Mouse (Mus musculus) heart, embryonic 15.5 days (tissue): ENCODE data around the gene Dlg2. TPM values are rescaled to one million over a fixed set of nuclear protein-coding genes. Genes with fewer than 3 reads are reported as not detected.

Experiments
- ATAC-seq: fragments of 200-750 bp; cut with Nextera tagmentation; replicated peaks from 2 replicates; pipeline ENCODE4 v1.8.0; 2017; ENCODE audit warnings: low read depth, moderate TSS enrichment; ENCODE audit not compliant: insufficient number of reproducible peaks, insufficient read depth, low FRiP score
- H3K27ac ChIP-seq: fragments of 300-500 bp; sonication (generic); 2 replicates; pipeline ENCODE4 v1.5.1; 2015; ENCODE audit warnings: mild to moderate bottlenecking, inconsistent platforms
- H3K27me3 ChIP-seq: fragments of 300-500 bp; sonication (generic); 2 replicates; pipeline ENCODE4 v1.6.1; 2015; ENCODE audit warnings: inconsistent platforms
- H3K36me3 ChIP-seq: fragments of 300-500 bp; sonication (generic); 2 replicates; pipeline ENCODE4 v1.6.1; 2015; ENCODE audit warnings: mild to moderate bottlenecking, inconsistent platforms
- H3K4me1 ChIP-seq: fragments of 300-500 bp; sonication (generic); replicated peaks from 2 replicates; pipeline ENCODE4 v1.6.1; 2015; ENCODE audit warnings: inconsistent platforms
- H3K4me2 ChIP-seq: fragments of 300-500 bp; sonication (generic); 2 replicates; pipeline ENCODE4 v1.6.1; 2015; ENCODE audit warnings: inconsistent platforms, mild to moderate bottlenecking, moderate library complexity
- H3K4me3 ChIP-seq: fragments of 300-500 bp; sonication (generic); 2 replicates; pipeline ENCODE4 v1.5.1; 2015; ENCODE audit warnings: mild to moderate bottlenecking, inconsistent platforms
- H3K9ac ChIP-seq: fragments of 300-500 bp; sonication (generic); 2 replicates; pipeline ENCODE4 v1.6.1; 2015; ENCODE audit warnings: mild to moderate bottlenecking, inconsistent platforms
- H3K9me3 ChIP-seq: fragments of 300-500 bp; sonication (generic); replicated peaks from 2 replicates; pipeline ENCODE4 v1.6.1; 2016; ENCODE audit warnings: inconsistent platforms
- WGBS: fragments of 180-500 bp; shearing (Covaris S2); methylation state at CpG from one replicate; pipeline ENCODE4 v1.1.7; 2015; ENCODE audit warnings: mixed read lengths; 5-methylcytosine and 5-hydroxymethylcytosine counted together
- polyA plus RNA-seq: library from polyadenylated mRNA; unstranded; fragments of >200 nt; fragmentation: Nextera tagmentation; extraction: Ambion mirVana; gene quantifications from 2 replicates; pipeline ENCODE4 v1.2.1, GENCODE M21; 2015

Dlg2 gene
- polyA plus RNA-seq, 1 experiment from 2014 or later, result 6.3 TPM

DNA sequence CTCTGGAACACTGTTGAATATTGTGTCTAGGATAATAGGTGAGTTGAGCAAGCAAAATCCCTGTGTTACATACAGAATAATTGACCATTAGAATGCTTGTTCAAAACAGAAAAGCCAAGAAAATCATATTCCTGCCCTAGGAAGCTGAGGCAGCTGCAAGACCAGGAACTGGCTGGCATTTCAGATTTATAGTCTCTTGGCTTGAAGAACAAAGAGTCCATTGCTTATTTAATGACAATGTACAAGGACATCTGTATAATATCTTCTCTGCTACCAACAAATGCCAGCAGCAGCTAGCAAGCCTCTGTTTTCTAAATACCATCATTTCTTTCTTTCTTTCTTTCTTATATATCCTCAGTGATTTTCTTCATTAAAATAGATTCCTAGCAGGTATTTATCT, 1243.8 kb downstream of the Dlg2 start:
- no peak for ATAC-seq
- Histone ChIP-seq H3K27ac (no peak overlapping the region), H3K4me1 (no peaks in the 10 kb centered on the region), H3K9me3 (no peaks in the 10 kb centered on the region), H3K27me3 (no peaks in the 10 kb centered on the region), H3K4me3 (no peak overlapping the region), H3K4me2 (no peak overlapping the region), H3K9ac (no peak overlapping the region), H3K36me3 (no peaks in the 10 kb centered on the region)

DNA sequence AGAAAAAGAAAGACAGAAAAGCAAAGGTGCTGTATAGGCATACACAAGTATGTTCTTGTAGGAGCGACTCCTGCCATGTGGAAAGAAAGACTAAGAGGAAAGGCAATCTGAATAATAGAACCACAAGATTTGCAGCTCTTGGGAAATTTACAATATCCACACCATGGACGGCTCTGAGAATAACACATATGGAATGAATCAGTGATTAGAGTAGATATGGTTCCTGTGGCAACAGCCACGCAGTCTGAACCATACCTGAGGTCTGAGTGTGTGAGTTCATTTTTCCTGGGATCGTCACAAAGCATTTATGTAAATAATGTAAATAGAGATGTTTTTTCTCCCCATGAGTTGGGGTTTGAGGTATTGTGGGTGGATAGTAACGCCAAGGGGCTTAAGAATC, 1247.9 kb downstream of the Dlg2 start:
- Histone ChIP-seq H3K36me3 (no peaks in the 10 kb centered on the region), H3K27ac (no peak overlapping the region), H3K27me3 (no peaks in the 10 kb centered on the region), H3K9me3 (no peaks in the 10 kb centered on the region), H3K4me1 (no peaks in the 10 kb centered on the region), H3K9ac (no peak overlapping the region), H3K4me3 (no peak overlapping the region), H3K4me2 (no peak overlapping the region)
- no peak for ATAC-seq
- 66% methylated on average over 5 of the region's 5 CpGs for whole genome bisulfite sequencing

- Histone ChIP-seq H3K4me3 (no peak overlapping the region), H3K36me3 (no peaks in the 10 kb centered on the region)
Observed at GRCm38 (mm10) chr7:91740748-91741147, 1264.3 kb downstream of the Dlg2 start.

DNA sequence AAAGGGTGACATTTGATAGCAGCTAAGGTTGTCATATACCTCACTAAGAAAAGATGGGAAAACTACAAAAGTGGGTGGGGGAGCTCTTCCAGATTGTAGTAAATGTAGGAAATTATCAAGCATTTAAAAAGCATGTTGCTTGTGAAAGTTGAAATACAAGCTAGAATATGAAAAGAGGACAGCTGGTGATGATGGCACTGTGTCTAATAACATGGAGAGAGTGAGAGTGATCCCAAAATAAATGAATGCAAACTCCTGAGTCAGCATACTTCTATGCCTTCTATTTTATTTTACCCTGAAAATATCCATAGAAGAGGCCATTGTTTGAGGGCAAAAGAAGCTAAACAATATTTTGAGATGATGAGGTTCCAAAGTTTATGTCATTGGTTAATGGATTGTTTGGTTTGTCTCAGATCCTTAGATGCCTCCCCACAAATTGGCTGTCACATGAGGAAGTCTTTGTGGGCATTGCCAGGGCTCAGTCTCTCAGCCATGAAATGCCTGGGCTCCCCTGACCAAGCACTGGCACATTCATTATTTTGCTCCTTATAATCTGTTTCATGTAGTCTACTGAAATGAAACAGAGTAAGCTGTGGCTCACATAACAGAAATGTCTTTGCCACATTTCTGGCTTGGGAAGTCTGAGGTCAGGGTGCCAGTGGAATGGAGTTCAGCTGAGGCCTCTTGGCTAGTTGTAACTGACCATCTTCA, 1276.8 kb downstream of the Dlg2 start:
- no peak overlapping the region for H3K9ac ChIP-seq
- H3K27ac ChIP-seq, result no peak overlapping the region
- H3K4me2 ChIP-seq, result no peak overlapping the region
- H3K4me3 ChIP-seq, result no peak overlapping the region
- ATAC-seq, result no peak
- H3K4me1 ChIP-seq, result no peaks in the 10 kb centered on the region
- H3K9me3 ChIP-seq, result no peaks in the 10 kb centered on the region
- H3K36me3 ChIP-seq, result no peaks in the 10 kb centered on the region
- H3K27me3 ChIP-seq, result no peaks in the 10 kb centered on the region

More at GRCm38 (mm10) chr7:91740748-91741147, 1264.3 kb downstream of the Dlg2 start:
- Histone ChIP-seq H3K9me3 (no peaks in the 10 kb centered on the region), H3K4me2 (no peak overlapping the region), H3K4me1 (no peaks in the 10 kb centered on the region), H3K9ac (no peak overlapping the region), H3K27ac (no peak overlapping the region), H3K27me3 (no peaks in the 10 kb centered on the region)
- no peak for ATAC-seq
- WGBS, result 81% methylated on average over 3 of the region's 3 CpGs

DNA sequence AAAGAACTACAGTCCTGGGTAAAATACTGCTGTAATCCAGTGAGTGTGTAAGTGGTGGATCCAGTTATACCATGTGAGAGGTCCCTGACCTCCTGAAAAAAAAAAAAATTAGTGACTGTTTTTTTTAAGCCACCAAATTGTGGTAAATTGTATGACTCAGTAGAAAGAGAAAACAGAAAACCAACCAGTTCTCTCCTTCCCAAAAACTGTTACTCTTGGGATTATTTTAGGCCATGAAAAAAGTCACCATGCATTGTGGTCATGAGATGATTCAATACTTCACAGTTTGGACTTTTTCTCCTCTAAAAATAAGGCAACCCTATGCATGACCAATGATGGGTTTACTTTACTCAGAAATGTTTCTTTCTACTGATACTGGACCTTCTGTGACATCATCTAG, 1291.2 kb downstream of the Dlg2 start:
- no peaks in the 10 kb centered on the region for H3K9me3 ChIP-seq
- no peaks in the 10 kb centered on the region for H3K36me3 ChIP-seq
- H3K9ac ChIP-seq, result no peak overlapping the region
- H3K4me3 ChIP-seq, result no peak overlapping the region
- H3K4me2 ChIP-seq, result no peak overlapping the region
- no peaks in the 10 kb centered on the region for H3K4me1 ChIP-seq
- ATAC-seq, result no peak
- no peak overlapping the region for H3K27ac ChIP-seq
- H3K27me3 ChIP-seq, result no peaks in the 10 kb centered on the region

DNA sequence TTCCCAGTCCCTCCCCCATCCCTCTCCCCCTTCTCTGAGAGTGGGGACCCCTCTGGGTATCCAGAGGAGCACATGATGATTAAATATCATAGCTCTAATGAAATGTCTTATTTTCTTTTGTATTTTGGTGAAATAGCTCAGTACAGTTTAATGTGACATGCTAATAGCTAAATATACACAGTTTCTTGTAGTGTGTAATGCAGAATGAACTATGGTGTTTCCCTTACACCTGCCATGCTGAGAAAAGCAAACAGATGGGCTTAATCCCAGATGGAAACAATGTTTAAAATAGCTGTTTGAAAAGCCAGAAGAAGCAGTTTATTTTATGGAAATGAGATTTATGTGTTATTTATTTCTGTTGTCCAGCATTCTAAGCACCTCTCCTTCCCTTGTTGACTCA, 1302.2 kb downstream of the Dlg2 start:
- Histone ChIP-seq H3K4me1 (no peaks in the 10 kb centered on the region), H3K27me3 (no peaks in the 10 kb centered on the region), H3K4me2 (no peak overlapping the region), H3K36me3 (no peaks in the 10 kb centered on the region), H3K9me3 (no peaks in the 10 kb centered on the region), H3K9ac (no peak overlapping the region), H3K27ac (no peak overlapping the region), H3K4me3 (no peak overlapping the region)
- no peak for ATAC-seq

- WGBS, result 71% methylated on average over 2 of the region's 2 CpGs
- Histone ChIP-seq H3K4me1 (no peaks in the 10 kb centered on the region), H3K9ac (no peak overlapping the region), H3K4me3 (no peak overlapping the region), H3K27me3 (no peaks in the 10 kb centered on the region), H3K9me3 (no peaks in the 10 kb centered on the region), H3K36me3 (no peaks in the 10 kb centered on the region), H3K4me2 (no peak overlapping the region), H3K27ac (no peak overlapping the region)
- ATAC-seq, result no peak
Observed at GRCm38 (mm10) chr7:91784617-91785016, 1308.1 kb downstream of the Dlg2 start.

DNA sequence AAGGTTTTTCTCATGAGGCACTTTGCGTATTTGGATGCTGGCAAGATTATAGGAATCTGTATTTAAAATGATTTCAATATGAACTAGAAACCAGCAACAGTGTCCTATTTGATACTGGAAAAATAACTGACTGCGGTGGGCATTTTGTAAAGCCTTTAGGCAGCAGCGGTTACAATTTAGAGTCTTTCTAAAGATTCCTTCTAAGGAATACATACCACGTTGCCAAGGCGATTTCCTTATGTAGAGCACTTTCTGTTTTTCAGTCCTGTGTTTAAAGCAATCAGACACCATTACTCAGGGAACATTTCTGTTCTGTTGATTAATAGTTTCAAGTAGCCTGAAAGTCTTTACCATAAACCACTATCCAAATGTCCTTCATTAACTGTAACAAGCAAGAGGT, 1309.0 kb downstream of the Dlg2 start:
- Histone ChIP-seq H3K27me3 (no peaks in the 10 kb centered on the region), H3K9me3 (no peaks in the 10 kb centered on the region), H3K9ac (no peak overlapping the region), H3K36me3 (no peaks in the 10 kb centered on the region), H3K4me2 (no peak overlapping the region), H3K4me3 (no peak overlapping the region), H3K4me1 (no peaks in the 10 kb centered on the region), H3K27ac (no peak overlapping the region)
- no peak for ATAC-seq
- WGBS, result 76% methylated on average over 5 of the region's 5 CpGs

GRCm38 (mm10) chr7:91785871-91786270, 1309.4 kb downstream of the Dlg2 start:
- H3K4me1 ChIP-seq, result no peaks in the 10 kb centered on the region
- no peak overlapping the region for H3K27ac ChIP-seq
- no peaks in the 10 kb centered on the region for H3K27me3 ChIP-seq
- H3K4me2 ChIP-seq, result no peak overlapping the region
- no peak overlapping the region for H3K9ac ChIP-seq
- WGBS, result 54% methylated on average over 3 of the region's 3 CpGs
- H3K9me3 ChIP-seq, result no peaks in the 10 kb centered on the region
- ATAC-seq, result no peak
- H3K36me3 ChIP-seq, result no peaks in the 10 kb centered on the region
- no peak overlapping the region for H3K4me3 ChIP-seq

DNA sequence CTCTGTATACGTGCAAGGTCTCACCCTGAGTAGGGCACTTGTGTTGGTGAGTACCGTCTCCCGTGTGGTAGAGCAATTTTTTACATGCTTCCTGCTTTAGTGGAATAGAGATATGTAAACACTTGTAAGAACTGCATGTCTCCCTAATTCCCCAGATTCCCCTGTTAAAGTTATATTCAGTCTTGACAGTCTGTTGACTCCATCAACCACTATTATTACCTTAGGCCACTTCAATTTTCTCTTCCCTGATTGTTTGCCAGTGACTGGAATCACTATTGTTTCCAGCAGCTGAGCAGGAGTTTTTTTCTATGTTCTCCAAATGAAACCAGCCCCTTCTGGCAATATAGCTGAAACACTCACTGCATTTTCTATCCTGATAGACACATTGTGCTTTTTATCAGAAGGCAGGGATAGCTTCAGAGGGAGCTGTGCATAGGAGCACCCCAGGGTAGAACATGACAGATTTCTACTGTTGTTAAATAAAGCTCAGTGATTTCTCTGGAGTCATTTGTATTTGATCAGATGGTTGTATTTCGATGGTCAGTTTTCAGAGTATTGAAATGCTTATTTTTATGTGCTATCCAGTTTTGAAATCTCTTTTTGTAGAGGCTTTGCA, 1314.6 kb downstream of the Dlg2 start:
- Histone ChIP-seq H3K36me3 (no peaks in the 10 kb centered on the region), H3K9me3 (no peaks in the 10 kb centered on the region), H3K4me2 (no peak overlapping the region), H3K4me1 (no peaks in the 10 kb centered on the region), H3K4me3 (no peak overlapping the region), H3K27ac (no peak overlapping the region), H3K27me3 (no peaks in the 10 kb centered on the region), H3K9ac (no peak overlapping the region)
- 66% methylated on average over 4 of the region's 4 CpGs for WGBS
- ATAC-seq, result no peak

GRCm38 (mm10) chr7:91806632-91807031, 1330.2 kb downstream of the Dlg2 start:
- ATAC-seq, result no peak
- Histone ChIP-seq H3K4me2 (no peak overlapping the region), H3K4me3 (no peak overlapping the region), H3K36me3 (no peaks in the 10 kb centered on the region), H3K4me1 (no peaks in the 10 kb centered on the region), H3K9ac (no peak overlapping the region), H3K27ac (no peak overlapping the region), H3K9me3 (no peaks in the 10 kb centered on the region), H3K27me3 (no peaks in the 10 kb centered on the region)
- WGBS, result 55% methylated on average over 4 of the region's 4 CpGs

DNA sequence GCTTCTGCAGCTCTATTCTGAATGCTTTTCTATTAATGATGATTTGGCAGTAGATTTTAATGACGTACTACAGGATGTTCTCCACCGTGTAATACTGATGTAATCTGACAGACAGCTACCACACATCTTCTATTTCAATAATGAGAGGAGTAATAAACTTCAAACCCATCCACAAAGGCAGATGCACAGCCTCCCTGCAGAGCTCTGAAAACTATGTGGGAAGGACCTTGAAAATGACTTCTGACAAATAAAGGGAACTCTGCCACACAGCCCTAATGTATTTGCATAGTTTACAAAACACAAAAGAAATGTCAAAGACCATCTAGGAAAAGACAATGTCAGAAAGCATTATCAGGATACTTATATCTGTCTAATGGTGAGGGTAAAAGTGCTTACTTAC, 1334.3 kb downstream of the Dlg2 start:
- H3K36me3 ChIP-seq, result no peaks in the 10 kb centered on the region
- no peak for ATAC-seq
- H3K9me3 ChIP-seq, result no peaks in the 10 kb centered on the region
- H3K4me2 ChIP-seq, result no peak overlapping the region
- no peak overlapping the region for H3K4me3 ChIP-seq
- no peaks in the 10 kb centered on the region for H3K4me1 ChIP-seq
- no peak overlapping the region for H3K9ac ChIP-seq
- 37% methylated on average over 2 of the region's 2 CpGs for WGBS
- H3K27ac ChIP-seq, result no peak overlapping the region
- no peaks in the 10 kb centered on the region for H3K27me3 ChIP-seq
